Mouse (Mus musculus): Measurements from ENCODE around the gene Clec18a. TPM values are rescaled to one million over a fixed set of nuclear protein-coding genes. Genes with fewer than 3 reads are reported as not detected.
"Not testable (repeated sequence)": the region's sequence is repeated elsewhere in the genome, so short reads cannot be mapped to it uniquely, and the experiment has no call there.

The Clec18a gene
- polyA plus RNA-seq, 1 experiment from 2014 or later = 0.70 TPM

- no peaks in the 10 kb centered on the region for H3K36me3 ChIP-seq (ENCODE audit: control insufficient read depth, insufficient read depth, low read length)
- H3K9ac ChIP-seq (replicated peaks; ENCODE audit: low read depth, low read length) = no peak overlapping the region
- H3K27ac ChIP-seq (ENCODE audit: low read depth, low read length) = no peak overlapping the region
- no peak overlapping the region for H3K4me2 ChIP-seq (ENCODE audit: low read depth, low read length)
- 60% methylated on average over 12 of the region's 12 CpGs for WGBS
- H3K4me1 ChIP-seq (ENCODE audit: control insufficient read depth, insufficient read depth, low read length) = no peaks in the 10 kb centered on the region
- no peaks in the 10 kb centered on the region for H3K27me3 ChIP-seq (ENCODE audit: control insufficient read depth, insufficient read depth, low read length)
- H3K9me3 ChIP-seq (ENCODE audit: control insufficient read depth, low read length) = no peaks in the 10 kb centered on the region
- no peak for ATAC-seq (ENCODE audit: low read depth)
- H3K4me3 ChIP-seq (ENCODE audit: low read depth, low read length) = no peak overlapping the region
Measured at GRCm38 (mm10) chr8:111081580-111082258, 10.5 kb downstream of the Clec18a start.

- Histone ChIP-seq H3K27me3 (ENCODE audit: control insufficient read depth, insufficient read depth, low read length) (no peaks in the 10 kb centered on the region), H3K4me1 (ENCODE audit: control insufficient read depth, insufficient read depth, low read length) (no peaks in the 10 kb centered on the region), H3K9ac (replicated peaks; ENCODE audit: low read depth, low read length) (no peak overlapping the region), H3K36me3 (ENCODE audit: control insufficient read depth, insufficient read depth, low read length) (no peaks in the 10 kb centered on the region), H3K4me2 (ENCODE audit: low read depth, low read length) (no peak overlapping the region), H3K9me3 (ENCODE audit: control insufficient read depth, low read length) (no peaks in the 10 kb centered on the region), H3K27ac (ENCODE audit: low read depth, low read length) (no peak overlapping the region), H3K4me3 (ENCODE audit: low read depth, low read length) (no peak overlapping the region)
- no peak for ATAC-seq (ENCODE audit: low read depth)
- 42% methylated on average over 6 of the region's 6 CpGs for WGBS
Measured at GRCm38 (mm10) chr8:111079861-111080271, 12.4 kb downstream of the Clec18a start.

GRCm38 (mm10) chr8:111079461-111079860 is 12.8 kb downstream of the Clec18a start:
- H3K27ac ChIP-seq (ENCODE audit: low read depth, low read length) = no peak overlapping the region
- no peak overlapping the region for H3K4me3 ChIP-seq (ENCODE audit: low read depth, low read length)
- H3K27me3 ChIP-seq (ENCODE audit: control insufficient read depth, insufficient read depth, low read length) = no peaks in the 10 kb centered on the region
- H3K4me1 ChIP-seq (ENCODE audit: control insufficient read depth, insufficient read depth, low read length) = no peaks in the 10 kb centered on the region
- no peaks in the 10 kb centered on the region for H3K36me3 ChIP-seq (ENCODE audit: control insufficient read depth, insufficient read depth, low read length)
- no peaks in the 10 kb centered on the region for H3K9me3 ChIP-seq (ENCODE audit: control insufficient read depth, low read length)
- no peak overlapping the region for H3K9ac ChIP-seq (replicated peaks; ENCODE audit: low read depth, low read length)
- no peak for ATAC-seq (ENCODE audit: low read depth)
- 71% methylated on average over 5 of the region's 5 CpGs for WGBS
- no peak overlapping the region for H3K4me2 ChIP-seq (ENCODE audit: low read depth, low read length)

GRCm38 (mm10) chr8:111075926-111076325 is 16.3 kb downstream of the Clec18a start:
- Histone ChIP-seq H3K4me1 (ENCODE audit: control insufficient read depth, insufficient read depth, low read length) (no peaks in the 10 kb centered on the region), H3K27ac (ENCODE audit: low read depth, low read length) (no peak overlapping the region), H3K9me3 (ENCODE audit: control insufficient read depth, low read length) (no peaks in the 10 kb centered on the region), H3K27me3 (ENCODE audit: control insufficient read depth, insufficient read depth, low read length) (no peaks in the 10 kb centered on the region), H3K4me2 (ENCODE audit: low read depth, low read length) (no peak overlapping the region), H3K4me3 (ENCODE audit: low read depth, low read length) (no peak overlapping the region), H3K36me3 (ENCODE audit: control insufficient read depth, insufficient read depth, low read length) (no peaks in the 10 kb centered on the region), H3K9ac (replicated peaks; ENCODE audit: low read depth, low read length) (no peak overlapping the region)
- 82% methylated on average over 3 of the region's 3 CpGs for WGBS
- no peak for ATAC-seq (ENCODE audit: low read depth)

- H3K27me3 ChIP-seq (ENCODE audit: control insufficient read depth, insufficient read depth, low read length); H3K4me2 ChIP-seq (ENCODE audit: low read depth, low read length); H3K4me1 ChIP-seq (ENCODE audit: control insufficient read depth, insufficient read depth, low read length); ATAC-seq (ENCODE audit: low read depth); H3K9me3 ChIP-seq (ENCODE audit: control insufficient read depth, low read length); H3K36me3 ChIP-seq (ENCODE audit: control insufficient read depth, insufficient read depth, low read length); H3K27ac ChIP-seq (ENCODE audit: low read depth, low read length); H3K9ac ChIP-seq (replicated peaks; ENCODE audit: low read depth, low read length); H3K4me3 ChIP-seq (ENCODE audit: low read depth, low read length): not testable (repeated sequence)
- WGBS = 94% methylated on average over 9 of the region's 9 CpGs
Measured at GRCm38 (mm10) chr8:111068660-111069059, 23.6 kb downstream of the Clec18a start.

GRCm38 (mm10) chr8:111067439-111067838 is 24.8 kb downstream of the Clec18a start:
- Histone ChIP-seq H3K36me3 (ENCODE audit: control insufficient read depth, insufficient read depth, low read length) (no peaks in the 10 kb centered on the region), H3K4me1 (ENCODE audit: control insufficient read depth, insufficient read depth, low read length) (no peaks in the 10 kb centered on the region), H3K9me3 (ENCODE audit: control insufficient read depth, low read length) (no peaks in the 10 kb centered on the region), H3K4me3 (ENCODE audit: low read depth, low read length) (no peak overlapping the region), H3K27ac (ENCODE audit: low read depth, low read length) (no peak overlapping the region), H3K27me3 (ENCODE audit: control insufficient read depth, insufficient read depth, low read length) (no peaks in the 10 kb centered on the region), H3K9ac (replicated peaks; ENCODE audit: low read depth, low read length) (no peak overlapping the region), H3K4me2 (ENCODE audit: low read depth, low read length) (no peak overlapping the region)
- no peak for ATAC-seq (ENCODE audit: low read depth)
- WGBS = 29% methylated on average over 10 of the region's 10 CpGs

GRCm38 (mm10) chr8:111066308-111066707 is 25.9 kb downstream of the Clec18a start:
- Histone ChIP-seq H3K9me3 (ENCODE audit: control insufficient read depth, low read length) (no peaks in the 10 kb centered on the region), H3K27ac (ENCODE audit: low read depth, low read length) (no peak overlapping the region), H3K36me3 (ENCODE audit: control insufficient read depth, insufficient read depth, low read length) (no peaks in the 10 kb centered on the region), H3K4me1 (ENCODE audit: control insufficient read depth, insufficient read depth, low read length) (no peaks in the 10 kb centered on the region; the same call in 1 of the 2 replicates), H3K4me3 (ENCODE audit: low read depth, low read length) (no peak overlapping the region), H3K9ac (replicated peaks; ENCODE audit: low read depth, low read length) (no peak overlapping the region), H3K4me2 (ENCODE audit: low read depth, low read length) (no peak overlapping the region), H3K27me3 (ENCODE audit: control insufficient read depth, insufficient read depth, low read length) (no peaks in the 10 kb centered on the region)
- ATAC-seq (ENCODE audit: low read depth) = no peak
- 69% methylated on average over 4 of the region's 4 CpGs for WGBS

- Histone ChIP-seq H3K36me3 (ENCODE audit: control insufficient read depth, insufficient read depth, low read length) (no peaks in the 10 kb centered on the region), H3K4me1 (ENCODE audit: control insufficient read depth, insufficient read depth, low read length) (peaks cover 10% of the 10 kb centered on the region; the same call in 1 of the 2 replicates), H3K27me3 (ENCODE audit: control insufficient read depth, insufficient read depth, low read length) (no peaks in the 10 kb centered on the region), H3K9ac (replicated peaks; ENCODE audit: low read depth, low read length) (no peak overlapping the region), H3K4me2 (ENCODE audit: low read depth, low read length) (peak overlapping the region; percentile 36; the same call in 1 of the 2 replicates), H3K27ac (ENCODE audit: low read depth, low read length) (no peak overlapping the region), H3K4me3 (ENCODE audit: low read depth, low read length) (no peak overlapping the region; the same call in 1 of the 2 replicates), H3K9me3 (ENCODE audit: control insufficient read depth, low read length) (no peaks in the 10 kb centered on the region)
- no peak for ATAC-seq (ENCODE audit: low read depth)
- WGBS = 66% methylated on average over 2 of the region's 2 CpGs
Measured at GRCm38 (mm10) chr8:111062893-111063292, 29.3 kb downstream of the Clec18a start.

- Histone ChIP-seq H3K9me3 (ENCODE audit: control insufficient read depth, low read length) (no peaks in the 10 kb centered on the region), H3K9ac (replicated peaks; ENCODE audit: low read depth, low read length) (peak overlapping the region; percentile 75), H3K27ac (ENCODE audit: low read depth, low read length) (peak overlapping the region; percentile 77), H3K27me3 (ENCODE audit: control insufficient read depth, insufficient read depth, low read length) (no peaks in the 10 kb centered on the region), H3K4me1 (ENCODE audit: control insufficient read depth, insufficient read depth, low read length) (peaks cover 15% of the 10 kb centered on the region), H3K4me2 (ENCODE audit: low read depth, low read length) (peak overlapping the region; percentile 74), H3K36me3 (ENCODE audit: control insufficient read depth, insufficient read depth, low read length) (no peaks in the 10 kb centered on the region), H3K4me3 (ENCODE audit: low read depth, low read length) (peak overlapping the region; percentile 68)
- ATAC-seq (ENCODE audit: low read depth) = peak; percentile 95
- WGBS = under 1% methylated on average over 27 of the region's 27 CpGs
Measured at GRCm38 (mm10) chr8:111062072-111062757, 30.0 kb downstream of the Clec18a start.

Data from neural tube, embryonic 14.5 days (tissue).